Mouse (Mus musculus) cerebellum, adult 2 months (tissue): ENCODE measurements around the gene Pml.
A peak's percentile ranks its signal among the peaks of the same experiment; 100 is the strongest.

Experiments
- CTCF ChIP-seq: fragments of 200-500 bp; IDR thresholded peaks from 2 replicates; pipeline ENCODE4 v1.5.1; 2011; ENCODE audit warnings: low read depth, mild to moderate bottlenecking, control low read depth, low read length, moderate library complexity, borderline replicate concordance; ENCODE audit not compliant: insufficient read depth
- POLR2A ChIP-seq: fragments of 200-500 bp; IDR thresholded peaks from 2 replicates; pipeline ENCODE4 v1.6.1; 2011; ENCODE audit warnings: low read length, control low read depth, borderline replicate concordance; ENCODE audit not compliant: insufficient read depth

DNA sequence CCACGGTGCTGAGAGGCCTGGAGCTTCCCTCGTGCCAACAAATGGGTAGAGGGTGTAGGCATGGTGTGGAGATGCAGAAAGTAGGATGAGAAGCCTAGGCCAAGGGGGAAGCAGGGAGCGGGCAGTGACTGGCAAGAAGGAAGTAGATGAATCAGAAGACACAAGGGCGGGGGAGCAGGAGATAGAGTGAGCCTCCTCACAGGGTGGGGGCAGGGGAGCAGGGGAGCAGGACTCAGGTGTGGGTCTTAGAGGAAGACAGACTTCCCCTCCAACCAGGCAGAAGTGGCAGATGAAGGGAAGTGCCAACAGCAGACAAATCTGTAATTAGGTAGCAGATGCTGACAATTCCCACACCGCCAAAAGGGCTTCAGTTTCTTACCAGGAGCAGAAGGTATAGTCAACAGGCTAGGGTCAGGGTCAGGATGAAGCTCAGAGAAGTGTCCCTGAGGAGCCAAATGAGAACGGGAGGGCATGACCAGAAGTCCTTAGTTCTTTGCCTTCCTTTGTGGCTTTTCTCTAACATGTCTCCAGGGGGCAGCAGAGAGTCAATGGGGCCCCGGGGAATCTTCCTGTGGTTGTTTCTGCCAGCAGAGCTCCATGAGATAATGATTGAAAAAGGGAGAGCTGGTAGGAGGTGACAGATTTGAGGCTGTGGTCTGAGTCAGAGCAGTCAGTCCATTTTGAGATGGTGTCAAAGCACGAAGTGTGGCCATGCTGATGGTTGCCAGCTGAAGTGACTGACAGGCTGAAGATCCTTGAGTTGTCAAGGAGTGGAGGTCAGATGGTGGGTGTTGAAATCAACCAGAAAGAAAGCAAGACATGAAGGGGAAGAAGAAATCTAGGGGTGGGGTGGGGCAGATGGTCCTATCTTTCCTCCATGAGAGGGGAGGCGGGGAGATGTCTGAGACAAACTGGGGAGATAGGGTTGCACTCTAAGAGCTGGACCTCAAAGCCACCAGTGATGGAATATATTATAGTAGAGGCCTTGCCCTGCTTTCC lies 23.4 kb downstream of the Pml start:
- no peak for TF ChIP-seq POLR2A
- peak; percentile 60; the same call in 1 of the 2 replicates for TF ChIP-seq CTCF
